Mouse (Mus musculus): ENCODE measurements around the gene Il17rd. TPM values are rescaled to one million over a fixed set of nuclear protein-coding genes. Genes with fewer than 3 reads are reported as not detected.

Gene Il17rd
- polyA plus RNA-seq, 1 experiment from 2014 or later: 3.9 TPM

DNA sequence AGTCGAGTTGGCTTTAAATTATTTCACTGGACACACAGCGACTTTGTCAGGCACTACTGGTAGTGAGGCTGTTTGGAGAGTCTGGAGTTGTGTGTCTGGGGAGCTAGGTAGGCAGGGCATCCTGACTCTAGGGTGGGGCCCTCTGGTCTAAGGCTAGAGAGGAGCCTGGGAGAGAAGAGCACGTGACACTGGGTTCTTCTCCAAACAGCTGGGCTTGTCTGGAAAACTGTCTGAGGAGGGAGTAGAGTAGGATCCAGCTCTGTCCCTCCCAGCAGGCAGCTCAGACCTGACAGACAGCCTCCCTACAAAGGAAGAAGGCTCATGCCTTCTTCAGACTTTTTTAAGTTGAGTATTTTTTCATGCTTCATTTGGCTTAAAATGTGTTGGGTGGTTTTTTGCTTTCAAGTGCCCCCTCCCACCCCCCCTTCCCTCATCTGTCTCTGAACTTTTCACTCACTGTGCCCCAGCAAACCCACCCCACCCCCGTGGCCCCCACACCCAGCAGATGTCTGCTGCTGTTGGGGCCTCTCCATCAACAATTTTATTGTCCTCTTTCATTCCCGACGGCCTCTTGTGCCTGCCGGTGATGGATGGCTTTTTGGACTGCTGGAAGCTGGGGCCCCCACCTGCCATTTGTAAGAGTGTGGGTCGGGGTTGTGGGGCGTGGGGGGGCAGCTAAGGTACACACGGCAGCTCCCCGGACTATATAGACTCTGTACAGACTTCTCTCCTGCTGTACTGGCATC lies 5.7 kb downstream of the Il17rd start:
- Histone ChIP-seq H3K9ac (no peak overlapping the region), H3K27me3 (ENCODE audit: insufficient read depth, low read length) (peaks cover 5% of the 10 kb centered on the region; the same call in 1 of the 2 replicates), H3K4me1 (ENCODE audit: insufficient read depth) (peaks cover 30% of the 10 kb centered on the region), H3K9me3 (ENCODE audit: low read depth, low read length) (no peaks in the 10 kb centered on the region), H3K27ac (ENCODE audit: low read depth) (peak overlapping the region; percentile 80), H3K4me3 (ENCODE audit: low read depth, low read length) (no peak overlapping the region), H3K36me3 (ENCODE audit: insufficient read depth) (no peaks in the 10 kb centered on the region), H3K4me2 (peak overlapping the region; percentile 47)
- no peak for TF ChIP-seq CTCF (IDR thresholded peaks at IDR 0.05; ENCODE audit: low read depth)
- ATAC-seq (ENCODE audit: insufficient read depth) (peak; percentile 67), DNase-seq (peak; percentile 65)
- 2% methylated on average over 11 of the region's 11 CpGs for WGBS

- H3K4me2 ChIP-seq: peak overlapping the region; percentile 47
- TF ChIP-seq CTCF (IDR thresholded peaks at IDR 0.05; ENCODE audit: low read depth): peak; percentile 45
- no peak overlapping the region for H3K9ac ChIP-seq
- WGBS: 6% methylated on average over 2 of the region's 2 CpGs
- peak overlapping the region; percentile 80 for H3K27ac ChIP-seq (ENCODE audit: low read depth)
- H3K4me3 ChIP-seq (ENCODE audit: low read depth, low read length): no peak overlapping the region
- peaks cover 28% of the 10 kb centered on the region for H3K4me1 ChIP-seq (ENCODE audit: insufficient read depth)
- no peaks in the 10 kb centered on the region for H3K36me3 ChIP-seq (ENCODE audit: insufficient read depth)
- H3K27me3 ChIP-seq (ENCODE audit: insufficient read depth, low read length): peaks cover 5% of the 10 kb centered on the region; the same call in 1 of the 2 replicates
- DNase-seq: peak; percentile 80
- no peaks in the 10 kb centered on the region for H3K9me3 ChIP-seq (ENCODE audit: low read depth, low read length)
- peak; percentile 85 for ATAC-seq (ENCODE audit: insufficient read depth)
These were observed 6.2 kb downstream of the Il17rd start for GRCm38 (mm10) chr14:27044967-27045361.

DNA sequence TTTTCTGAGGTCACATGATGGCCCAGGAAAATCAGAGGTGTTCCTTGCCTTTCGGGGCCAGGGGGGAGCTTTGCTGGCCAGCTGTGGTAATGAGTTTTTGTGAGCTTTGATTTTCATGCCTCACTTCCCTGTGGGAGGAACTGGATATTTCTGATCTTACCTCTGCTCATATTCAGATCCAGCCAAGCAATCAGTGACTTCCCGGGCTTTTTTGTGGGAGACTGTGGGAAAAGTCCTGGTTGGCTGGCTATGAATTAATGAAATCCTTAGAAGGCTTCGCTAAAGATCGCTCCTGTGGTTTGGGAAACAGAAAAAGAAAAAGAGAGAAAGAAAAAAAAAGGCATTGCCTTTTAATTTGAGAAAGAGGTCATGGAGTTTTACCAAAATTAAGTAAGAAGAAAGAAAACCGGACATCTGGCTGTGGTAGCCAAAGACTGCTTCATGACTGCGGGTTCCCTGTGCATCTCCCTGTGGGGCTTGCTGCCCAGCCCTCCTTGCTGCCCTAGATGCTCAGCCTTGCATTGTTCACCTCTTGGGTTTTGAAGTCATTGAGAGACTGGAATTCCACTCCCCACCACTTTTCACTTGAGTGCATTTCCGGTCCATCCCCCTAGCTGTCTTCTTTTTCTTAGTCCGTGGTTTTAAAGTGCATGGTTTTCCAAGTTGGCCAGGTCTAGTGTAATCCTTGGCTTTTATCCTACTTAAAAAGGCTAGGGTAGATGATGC lies 9.7 kb downstream of the Il17rd start:
- no peaks in the 10 kb centered on the region for H3K9me3 ChIP-seq (ENCODE audit: low read depth, low read length)
- no peaks in the 10 kb centered on the region for H3K27me3 ChIP-seq (ENCODE audit: insufficient read depth, low read length)
- H3K36me3 ChIP-seq (ENCODE audit: insufficient read depth): no peaks in the 10 kb centered on the region
- H3K4me1 ChIP-seq (ENCODE audit: insufficient read depth): peaks cover 27% of the 10 kb centered on the region
- H3K4me3 ChIP-seq (ENCODE audit: low read depth, low read length): no peak overlapping the region
- no peak for TF ChIP-seq CTCF (IDR thresholded peaks at IDR 0.05; ENCODE audit: low read depth)
- ATAC-seq (ENCODE audit: insufficient read depth): no peak
- no peak for DNase-seq
- H3K27ac ChIP-seq (ENCODE audit: low read depth): no peak overlapping the region
- 67% methylated on average over 8 of the region's 8 CpGs for WGBS
- H3K9ac ChIP-seq: no peak overlapping the region
- H3K4me2 ChIP-seq: no peak overlapping the region

GRCm38 (mm10) chr14:27050043-27050442 lies 11.3 kb downstream of the Il17rd start:
- Histone ChIP-seq H3K9me3 (ENCODE audit: low read depth, low read length) (no peaks in the 10 kb centered on the region), H3K27ac (ENCODE audit: low read depth) (no peak overlapping the region), H3K4me3 (ENCODE audit: low read depth, low read length) (no peak overlapping the region), H3K4me2 (no peak overlapping the region), H3K27me3 (ENCODE audit: insufficient read depth, low read length) (no peaks in the 10 kb centered on the region), H3K4me1 (ENCODE audit: insufficient read depth) (peaks cover 11% of the 10 kb centered on the region), H3K9ac (no peak overlapping the region), H3K36me3 (ENCODE audit: insufficient read depth) (no peaks in the 10 kb centered on the region)
- TF ChIP-seq CTCF (IDR thresholded peaks at IDR 0.05; ENCODE audit: low read depth): no peak
- no peak for ATAC-seq (ENCODE audit: insufficient read depth)
- WGBS: 46% methylated on average over 9 of the region's 9 CpGs
- DNase-seq: no peak

DNA sequence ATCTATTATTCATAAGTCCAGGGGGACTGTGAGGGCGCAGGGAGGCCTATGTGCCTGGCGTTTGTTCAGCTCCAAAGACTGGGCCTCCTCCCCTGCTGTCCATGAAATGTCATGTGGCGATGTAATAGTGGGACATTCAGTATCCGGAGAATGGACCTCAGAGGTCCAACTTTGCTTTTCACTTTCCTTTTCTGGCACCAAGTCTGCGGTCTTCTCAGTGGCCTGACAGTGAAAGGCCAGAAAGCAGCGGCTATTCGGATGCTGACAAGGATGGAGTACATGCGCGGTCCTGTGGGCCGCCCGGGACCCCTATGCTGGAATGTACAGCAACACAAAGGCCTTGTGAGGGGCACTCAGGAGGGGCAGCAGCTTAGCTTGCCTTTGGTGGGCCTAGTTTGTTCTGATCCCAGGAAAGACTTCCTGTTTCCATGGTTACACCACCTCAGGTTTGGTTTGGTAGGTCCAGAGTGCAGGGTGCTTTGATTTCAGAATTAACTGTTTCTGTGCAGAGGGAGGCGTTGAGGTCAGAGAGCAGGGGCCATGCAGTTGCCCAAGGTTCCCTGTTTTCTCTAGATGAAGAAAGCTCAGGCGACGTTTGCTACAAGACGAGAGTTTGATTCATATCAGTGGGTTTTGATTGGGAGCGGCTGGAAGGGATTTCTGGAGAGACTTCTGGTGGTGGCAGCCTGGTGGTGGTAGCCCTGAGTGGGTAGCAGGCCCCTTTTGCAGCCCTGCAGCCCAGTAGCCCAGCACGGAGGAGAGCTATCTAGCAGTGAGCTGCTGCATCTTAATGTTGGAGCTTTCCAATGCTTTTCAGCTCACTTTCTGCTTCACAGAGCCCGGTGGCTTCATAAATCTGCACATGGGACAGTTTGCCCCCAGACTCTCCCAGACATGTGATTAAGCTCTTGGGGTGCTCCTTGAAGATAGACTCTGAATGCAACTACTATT lies 12.1 kb downstream of the Il17rd start:
- DNase-seq (no peak), ATAC-seq (ENCODE audit: insufficient read depth) (peak; percentile 54; the same call in 1 of the 2 replicates)
- H3K4me3 ChIP-seq (ENCODE audit: low read depth, low read length): no peak overlapping the region
- no peaks in the 10 kb centered on the region for H3K9me3 ChIP-seq (ENCODE audit: low read depth, low read length)
- H3K27me3 ChIP-seq (ENCODE audit: insufficient read depth, low read length): no peaks in the 10 kb centered on the region
- H3K4me2 ChIP-seq: no peak overlapping the region
- H3K27ac ChIP-seq (ENCODE audit: low read depth): peak overlapping the region; percentile 69; the same call in 1 of the 2 replicates
- no peak for TF ChIP-seq CTCF (IDR thresholded peaks at IDR 0.05; ENCODE audit: low read depth)
- H3K9ac ChIP-seq: no peak overlapping the region
- no peaks in the 10 kb centered on the region for H3K36me3 ChIP-seq (ENCODE audit: insufficient read depth)
- WGBS: 36% methylated on average over 18 of the region's 18 CpGs
- H3K4me1 ChIP-seq (ENCODE audit: insufficient read depth): peaks cover 6% of the 10 kb centered on the region

DNA sequence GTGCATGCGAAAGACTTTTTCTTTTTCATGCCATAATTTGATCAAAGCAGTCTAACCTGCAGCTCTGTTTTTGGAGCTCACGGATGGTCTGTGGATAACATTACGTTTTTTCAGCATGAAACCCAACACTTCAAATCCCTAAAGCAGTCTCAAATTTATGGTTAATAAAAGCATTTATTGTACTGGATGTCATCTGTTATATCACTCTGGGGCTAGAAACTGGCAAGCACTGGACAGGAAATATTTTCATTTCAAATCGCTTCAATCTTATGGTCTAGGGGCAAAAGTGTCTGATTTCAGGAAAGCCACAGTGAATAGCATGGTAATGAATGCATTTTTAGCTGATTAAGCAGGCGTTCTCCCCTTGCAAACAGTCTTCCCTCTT lies 12.8 kb downstream of the Il17rd start:
- no peak for ATAC-seq (ENCODE audit: insufficient read depth)
- DNase-seq: no peak
- H3K4me1 ChIP-seq (ENCODE audit: insufficient read depth): peaks cover 6% of the 10 kb centered on the region

More for the DNA sequence above, 12.8 kb downstream of the Il17rd start:
- WGBS: 45% methylated on average over 5 of the region's 5 CpGs
- Histone ChIP-seq H3K27me3 (ENCODE audit: insufficient read depth, low read length) (no peaks in the 10 kb centered on the region), H3K36me3 (ENCODE audit: insufficient read depth) (no peaks in the 10 kb centered on the region), H3K4me2 (no peak overlapping the region), H3K27ac (ENCODE audit: low read depth) (no peak overlapping the region; the same call in 1 of the 2 replicates), H3K9me3 (ENCODE audit: low read depth, low read length) (no peaks in the 10 kb centered on the region), H3K4me3 (ENCODE audit: low read depth, low read length) (no peak overlapping the region), H3K9ac (no peak overlapping the region)
- TF ChIP-seq CTCF (IDR thresholded peaks at IDR 0.05; ENCODE audit: low read depth): no peak
